Mouse (Mus musculus): ENCODE results near the gene Mycbpap.

DNA sequence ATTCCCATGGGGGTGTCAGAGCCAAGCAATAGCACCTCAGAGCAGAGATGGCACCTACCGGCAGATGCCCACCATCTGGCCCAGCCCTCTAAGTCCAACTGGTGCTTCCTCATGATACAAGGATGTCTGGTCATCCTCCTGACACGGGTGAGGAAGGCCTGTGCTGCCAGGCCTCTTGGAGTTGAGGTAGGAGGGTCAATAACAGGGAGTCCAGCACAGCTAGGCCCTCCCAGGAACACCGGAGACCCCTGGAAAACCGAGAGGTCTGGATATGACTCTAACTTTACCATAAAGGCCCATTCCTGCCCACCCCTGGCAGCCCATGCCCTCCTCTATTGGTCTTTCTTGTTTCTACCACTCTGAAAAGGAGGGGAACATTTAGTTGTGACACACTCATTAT lies 20.9 kb upstream of the Mycbpap start:
- no peak for TF ChIP-seq CTCF (IDR thresholded peaks at IDR 0.05; ENCODE audit: low read depth)
- TF ChIP-seq EP300 (IDR thresholded peaks at IDR 0.05; ENCODE audit: low read depth), result no peak

Data from liver, postnatal 0 days (tissue).